In genomic region chr4:139305521-139305920, GRCm38 (mm10) we compare ENCODE assay signal across 22 mouse cellular contexts. TPM values are rescaled to one million over a fixed set of nuclear protein-coding genes. Genes with fewer than 3 reads are reported as not detected.
DNase-seq lines count a peak whose midpoint lies in the region; ATAC-seq and TF ChIP-seq lines count a peak whose summit lies in the region.
"Had no signal": no experiment of that assay in that cellular context is flagged by ENCODE, and none has a peak within 500 bp of the region (broad histone marks: within the 10 kb centered on the region; RNA-seq: fewer than 3 reads in every experiment).

No protein-coding gene starts in this region.

- TF ChIP-seq CTCF in spleen, adult 2 months (IDR thresholded peaks at IDR 0.05; ENCODE audit: extremely low read depth, insufficient read depth, insufficient read length, insufficient replicate concordance), result no peak

- DNase-seq in cerebellum, adult 11-12 months, result peak; percentile 15
- peak in 1 of 2 experiments; percentile 66 for DNase-seq in spleen, adult 2 months (ENCODE audit: low read depth in 1 of 2, low spot score in 2 of 2)
- no peak for DNase-seq in spleen, adult 12 weeks (ENCODE audit: low spot score)
- peak; percentile 32 for DNase-seq in B cell, adult 2 months
- DNase-seq: adrenal gland, postnatal 10 days; adrenal gland, postnatal 36 days; cerebellum, adult 2 months; cerebellum, postnatal 25 days; forebrain, postnatal 0 days; gastrocnemius, adult 2 months; gastrocnemius, postnatal 14 days; heart, adult 11 months had no signal

- TF ChIP-seq POLR2A in spleen, adult 2 months (IDR thresholded peaks at IDR 0.05; ENCODE audit: low read depth, low read length), result no peak

- H3K27ac ChIP-seq in spleen, adult 2 months (ENCODE audit: insufficient read depth, low read length), result peak overlapping the region; percentile 51
- H3K27ac ChIP-seq in intestine, embryonic 16.5 days (ENCODE audit: low read length), result no peak overlapping the region
- H3K27ac ChIP-seq: embryonic facial prominence, embryonic 12.5 days; embryonic facial prominence, embryonic 15.5 days; gastrocnemius, adult 2 months; hindbrain, embryonic 12.5 days; hindbrain, postnatal 0 days had no signal

- H3K9ac ChIP-seq in intestine, embryonic 16.5 days (ENCODE audit: low read depth, low read length), result no peak overlapping the region
- H3K9ac ChIP-seq: embryonic facial prominence, embryonic 12.5 days; embryonic facial prominence, embryonic 15.5 days; forebrain, postnatal 0 days; hindbrain, embryonic 12.5 days had no signal

- no peaks in the 10 kb centered on the region for H3K9me3 ChIP-seq in intestine, embryonic 16.5 days (ENCODE audit: control insufficient read depth, low read length)
- H3K9me3 ChIP-seq: embryonic facial prominence, embryonic 12.5 days; embryonic facial prominence, embryonic 15.5 days; hindbrain, embryonic 12.5 days had no signal

- 61% methylated on average over 3 of the region's 3 CpGs for WGBS in spleen, adult 2 months
- WGBS in intestine, embryonic 16.5 days, result 82% methylated on average over 3 of the region's 3 CpGs

- ATAC-seq in cerebellum, adult (ENCODE audit: insufficient number of reproducible peaks, low FRiP score, low TSS enrichment), result no peak
- ATAC-seq in intestine, embryonic 16.5 days, result no peak
- ATAC-seq: forebrain, embryonic 14.5 days; forebrain, postnatal 0 days; hindbrain, postnatal 0 days; inflammation-experienced regulatory T-cells, adult 6 months; intestine, postnatal 0 days had no signal

- H3K27me3 ChIP-seq in spleen, adult 2 months (ENCODE audit: control insufficient read depth, insufficient read depth, low read length), result no peaks in the 10 kb centered on the region
- H3K27me3 ChIP-seq in intestine, embryonic 16.5 days (replicated peaks; ENCODE audit: control insufficient read depth, insufficient read depth, low read length), result no peaks in the 10 kb centered on the region
- H3K27me3 ChIP-seq: embryonic facial prominence, embryonic 12.5 days; embryonic facial prominence, embryonic 15.5 days had no signal

- H3K4me2 ChIP-seq in intestine, embryonic 16.5 days (ENCODE audit: low read depth, low read length), result no peak overlapping the region
- H3K4me2 ChIP-seq: embryonic facial prominence, embryonic 12.5 days; embryonic facial prominence, embryonic 15.5 days; heart, embryonic 11.5 days; hindbrain, embryonic 12.5 days had no signal

- H3K36me3 ChIP-seq in spleen, adult 2 months (ENCODE audit: control insufficient read depth, insufficient read depth, low read length), result peaks cover 13% of the 10 kb centered on the region
- H3K36me3 ChIP-seq in intestine, embryonic 16.5 days (ENCODE audit: control insufficient read depth, insufficient read depth, low read length), result no peaks in the 10 kb centered on the region

- peaks cover 22% of the 10 kb centered on the region for H3K4me1 ChIP-seq in spleen, adult 2 months (ENCODE audit: control insufficient read depth, insufficient read depth, insufficient read length)
- H3K4me1 ChIP-seq in intestine, embryonic 16.5 days (ENCODE audit: control insufficient read depth, insufficient read depth, low read length), result no peaks in the 10 kb centered on the region

- H3K4me3 ChIP-seq in spleen, adult 2 months (ENCODE audit: extremely low read depth, insufficient read depth, insufficient read length), result no peak overlapping the region
- H3K4me3 ChIP-seq in intestine, embryonic 16.5 days (ENCODE audit: low read length), result no peak overlapping the region
- H3K4me3 ChIP-seq: embryonic facial prominence, embryonic 12.5 days; embryonic facial prominence, embryonic 15.5 days; gastrocnemius, adult 2 months; hindbrain, embryonic 12.5 days had no signal

RNA-seq across cellular contexts. Expression of gene Pqlc2, which starts 5.0 kb away (rescaled TPM):
- 48.3 and 54.1 TPM in 2 replicates for polyA plus RNA-seq in spleen, adult 2 months (2012; rRNA removed)
- polyA plus RNA-seq in intestine, embryonic 16.5 days (2015; fragmentation: Nextera tagmentation; extraction: Ambion mirVana), result 32.8 and 37.4 TPM in 2 replicates

RNA-seq across cellular contexts. Expression of gene Akr7a5, which starts 5.0 kb away (rescaled TPM):
- polyA plus RNA-seq in spleen, adult 2 months (2012; rRNA removed), result 22.0 and 32.8 TPM in 2 replicates
- polyA plus RNA-seq in intestine, embryonic 16.5 days (2015; fragmentation: Nextera tagmentation; extraction: Ambion mirVana), result 243 and 247 TPM in 2 replicates

RNA-seq across cellular contexts. Expression of gene Mrto4, which starts 46.9 kb away (rescaled TPM):
- 15.2 and 19.0 TPM in 2 replicates for polyA plus RNA-seq in spleen, adult 2 months (2012; rRNA removed)
- 92.4 and 109 TPM in 2 replicates for polyA plus RNA-seq in intestine, embryonic 16.5 days (2015; fragmentation: Nextera tagmentation; extraction: Ambion mirVana)

RNA-seq across cellular contexts. Expression of gene Emc1, which starts 46.9 kb away (rescaled TPM):
- polyA plus RNA-seq in spleen, adult 2 months (2012; rRNA removed), result 17.2 and 23.3 TPM in 2 replicates
- 16.7 and 18.0 TPM in 2 replicates for polyA plus RNA-seq in intestine, embryonic 16.5 days (2015; fragmentation: Nextera tagmentation; extraction: Ambion mirVana)

RNA-seq across cellular contexts. Expression of gene Ubr4, which starts 46.9 kb away (rescaled TPM):
- 201 and 204 TPM in 2 replicates for polyA plus RNA-seq in spleen, adult 2 months (2012; rRNA removed)
- 43.7 and 44.8 TPM in 2 replicates for polyA plus RNA-seq in intestine, embryonic 16.5 days (2015; fragmentation: Nextera tagmentation; extraction: Ambion mirVana)
